Mouse (Mus musculus): ENCODE results near the gene Stk38l.
A peak's percentile ranks its signal among the peaks of the same experiment; 100 is the strongest.
"Not testable (repeated sequence)": the region's sequence is repeated elsewhere in the genome, so short reads cannot be mapped to it uniquely, and the experiment has no call there.

Stk38l gene

GRCm38 (mm10) chr6:146738889-146739288 lies 14.1 kb downstream of the Stk38l start:
- peak; percentile 34 for DNase-seq

GRCm38 (mm10) chr6:146740724-146741123 lies 15.9 kb downstream of the Stk38l start:
- DNase-seq = no peak

GRCm38 (mm10) chr6:146741986-146742635 lies 17.3 kb downstream of the Stk38l start:
- DNase-seq = no peak

GRCm38 (mm10) chr6:146744266-146744665 lies 19.5 kb downstream of the Stk38l start:
- DNase-seq = not testable (repeated sequence)

GRCm38 (mm10) chr6:146745180-146745579 lies 20.4 kb downstream of the Stk38l start:
- no peak for DNase-seq

GRCm38 (mm10) chr6:146746577-146746976 lies 21.8 kb downstream of the Stk38l start:
- DNase-seq = no peak

- DNase-seq = no peak
Measured at GRCm38 (mm10) chr6:146747057-146747456, 22.3 kb downstream of the Stk38l start.

GRCm38 (mm10) chr6:146748271-146748670 lies 23.5 kb downstream of the Stk38l start:
- DNase-seq = no peak

- peak; percentile 56 for DNase-seq
Measured at GRCm38 (mm10) chr6:146751671-146752070, 26.9 kb downstream of the Stk38l start.

- no peak for DNase-seq
Measured at GRCm38 (mm10) chr6:146752178-146752577, 27.4 kb downstream of the Stk38l start.

GRCm38 (mm10) chr6:146752612-146753011 lies 27.8 kb downstream of the Stk38l start:
- no peak for DNase-seq

- DNase-seq = no peak
Measured at GRCm38 (mm10) chr6:146753560-146754160, 28.9 kb downstream of the Stk38l start.

- DNase-seq = no peak
Measured at GRCm38 (mm10) chr6:146755136-146755535, 30.3 kb downstream of the Stk38l start.

GRCm38 (mm10) chr6:146755679-146756078 lies 30.9 kb downstream of the Stk38l start:
- DNase-seq = no peak

- peak; percentile 23 for DNase-seq
Measured at GRCm38 (mm10) chr6:146759027-146759426, 34.2 kb downstream of the Stk38l start.

GRCm38 (mm10) chr6:146760022-146760421 lies 35.2 kb downstream of the Stk38l start:
- no peak for DNase-seq

GRCm38 (mm10) chr6:146760736-146761135 lies 35.9 kb downstream of the Stk38l start:
- DNase-seq = no peak

GRCm38 (mm10) chr6:146762264-146762898 lies 37.6 kb downstream of the Stk38l start:
- DNase-seq = peak; percentile 23

GRCm38 (mm10) chr6:146764593-146764992 lies 39.8 kb downstream of the Stk38l start:
- no peak for DNase-seq

- DNase-seq = no peak
Measured at GRCm38 (mm10) chr6:146765270-146765669, 40.5 kb downstream of the Stk38l start.

GRCm38 (mm10) chr6:146768813-146769404 lies 44.1 kb downstream of the Stk38l start:
- no peak for DNase-seq

- no peak for DNase-seq
Measured at GRCm38 (mm10) chr6:146770005-146770745, 45.4 kb downstream of the Stk38l start.

GRCm38 (mm10) chr6:146770808-146771207 lies 46.0 kb downstream of the Stk38l start:
- DNase-seq = no peak
